Mouse (Mus musculus) induced T-regulatory cell, adult 2 months (primary cell): ENCODE results near the gene Dock2.
"Not testable (repeated sequence)": the region's sequence is repeated elsewhere in the genome, so short reads cannot be mapped to it uniquely, and the experiment has no call there.

ENCODE experiments used
- DNase-seq: peaks from one replicate; pipeline ENCODE4 v3.0.0-alpha.2; 2012; ENCODE audit warnings: low read depth

The Dock2 gene

GRCm38 (mm10) chr11:34783587-34784043, at the start of gene Dock2:
TSS of gene Dock2 (minus strand) at chr11:34783892.
- peak; percentile 88 for DNase-seq

DNA sequence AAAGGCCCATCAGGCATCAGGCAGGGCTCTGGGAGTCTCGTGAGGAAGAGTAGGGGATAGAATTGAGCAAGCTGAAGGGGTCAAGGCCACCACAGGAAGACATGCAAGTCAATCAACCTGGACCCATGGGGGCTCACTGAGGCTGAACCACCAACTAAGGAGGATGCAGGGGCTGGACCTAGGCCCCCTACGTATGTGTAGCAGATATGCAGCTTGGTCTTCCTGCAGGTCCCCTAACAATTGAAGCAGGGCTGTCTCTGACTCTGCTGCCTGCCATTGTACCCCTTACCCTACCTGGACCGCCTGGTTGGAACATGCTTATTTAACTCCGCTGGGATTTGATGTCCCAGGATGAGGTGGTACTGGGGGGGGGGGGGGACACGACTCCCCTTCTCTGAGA, 49.0 kb upstream of the Dock2 start:
- DNase-seq: no peak

DNA sequence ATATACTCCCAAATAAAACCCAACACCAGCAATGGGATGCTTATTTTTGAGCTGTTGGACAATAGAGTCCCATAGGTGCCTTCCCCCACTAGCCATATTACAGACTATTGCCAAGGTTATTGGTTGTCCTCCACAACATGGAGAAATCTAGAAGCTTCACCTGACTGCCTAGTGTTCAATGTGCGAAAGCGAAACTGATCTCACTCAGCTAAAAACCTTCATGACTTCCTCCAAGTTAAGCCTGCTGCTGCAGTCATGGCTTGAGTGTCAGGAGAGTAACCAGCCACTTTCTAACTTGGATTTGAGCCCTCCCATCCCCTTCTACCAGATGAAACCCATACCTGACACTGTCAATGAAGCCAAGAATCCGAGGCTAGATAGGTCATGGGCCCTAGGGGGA, 44.1 kb upstream of the Dock2 start:
- peak; percentile 28 for DNase-seq

GRCm38 (mm10) chr11:34826940-34827339, 43.2 kb upstream of the Dock2 start:
- no peak for DNase-seq

DNA sequence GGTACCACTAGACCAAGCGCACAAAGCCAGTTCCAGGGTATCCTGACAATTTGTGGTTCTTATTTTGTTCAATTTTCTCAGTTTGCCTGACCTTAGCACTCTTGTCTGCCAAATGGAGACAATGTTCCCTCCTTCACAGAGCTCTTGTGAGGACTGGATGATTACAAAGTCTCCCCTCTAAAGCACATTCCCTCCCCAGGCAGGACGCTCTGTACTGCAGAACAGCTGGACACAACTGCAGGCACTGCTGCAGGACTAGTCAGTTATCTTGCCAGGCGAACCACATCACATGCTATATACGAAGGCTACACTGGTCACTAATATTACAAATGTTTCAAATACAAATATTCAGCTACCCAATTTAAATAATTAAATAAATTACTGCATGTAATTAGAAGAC, 41.1 kb upstream of the Dock2 start:
- no peak for DNase-seq

DNA sequence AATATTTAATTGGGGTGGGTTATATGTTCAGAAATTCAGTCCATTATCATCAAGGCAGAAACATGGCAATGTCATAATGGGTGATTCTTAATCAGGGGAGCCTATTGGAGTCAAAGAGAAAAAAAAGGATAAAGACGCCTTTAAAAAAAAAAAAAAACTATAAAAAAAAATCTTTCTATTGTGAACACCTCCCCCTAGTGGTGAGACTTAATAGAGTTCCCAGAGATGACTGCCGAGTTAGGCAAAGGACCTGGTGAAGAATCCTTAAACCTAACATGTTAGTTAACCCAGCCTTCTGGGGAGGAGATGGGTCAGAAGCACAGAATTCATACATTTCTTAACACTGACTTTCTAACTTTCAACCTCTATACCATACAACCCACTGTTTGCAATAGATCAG, 31.1 kb upstream of the Dock2 start:
- DNase-seq: peak; percentile 83

DNA sequence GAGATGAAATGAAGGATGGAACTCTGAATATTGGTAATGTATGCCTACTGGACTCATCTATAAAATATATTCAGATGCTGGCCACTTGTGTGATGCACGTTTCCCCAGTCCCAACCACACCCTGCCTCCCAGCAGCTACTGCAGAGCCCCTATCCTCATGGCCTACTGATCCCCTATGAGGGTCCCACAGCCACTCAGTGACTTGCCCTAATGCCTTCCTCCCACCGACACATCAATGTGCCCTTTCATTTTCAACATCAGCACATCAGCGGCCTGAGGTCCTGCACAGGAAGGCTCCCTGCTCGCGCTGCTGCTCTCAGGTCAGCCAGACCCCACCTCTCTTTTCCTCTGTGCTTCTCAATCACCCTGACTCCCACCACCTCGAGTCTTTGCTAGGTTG, 30.6 kb upstream of the Dock2 start:
- DNase-seq: peak; percentile 25

- not testable (repeated sequence) for DNase-seq
These were observed 21.3 kb upstream of the Dock2 start for GRCm38 (mm10) chr11:34805026-34805425.

DNA sequence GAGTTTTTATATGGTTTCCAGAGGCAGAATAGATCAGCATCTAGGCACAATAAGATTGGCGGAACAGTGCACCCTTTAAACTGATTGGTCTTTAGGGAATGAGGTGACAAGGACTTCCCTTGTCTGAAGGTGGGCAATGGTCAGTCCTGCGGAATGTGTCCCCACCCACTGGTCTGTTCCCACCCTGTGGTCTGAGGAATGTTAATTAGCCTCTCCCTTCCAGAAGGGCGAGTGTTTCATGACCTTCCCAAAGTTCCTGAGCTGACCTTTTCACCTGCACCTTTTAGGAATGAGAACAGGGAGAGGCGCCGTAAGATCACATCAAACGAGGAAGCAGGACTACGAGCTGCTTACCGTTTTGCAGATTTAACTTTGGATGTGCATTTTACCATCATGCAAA, 14.4 kb upstream of the Dock2 start:
- not testable (repeated sequence) for DNase-seq

- DNase-seq: peak; percentile 85
These were observed 12.4 kb upstream of the Dock2 start for GRCm38 (mm10) chr11:34796097-34796496.

DNA sequence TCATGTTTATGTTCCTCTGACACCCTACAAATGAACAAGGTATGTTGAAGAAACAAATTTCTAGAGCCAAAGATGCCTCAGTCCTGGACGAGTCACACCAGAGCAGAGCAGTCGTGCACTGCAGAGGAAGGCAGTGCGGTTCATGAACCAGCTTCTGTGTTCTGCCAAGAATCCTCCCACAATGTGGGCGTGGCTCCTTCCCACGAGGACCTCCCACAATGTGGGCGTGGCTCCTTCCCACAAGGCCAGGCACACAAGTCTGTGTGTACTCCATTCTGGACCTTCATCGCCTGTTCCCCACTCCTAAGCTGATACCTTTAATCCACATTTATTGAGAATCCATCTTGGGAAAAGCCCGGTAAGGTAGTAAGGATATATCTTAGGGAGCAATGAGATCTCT, 8.2 kb upstream of the Dock2 start:
- DNase-seq: peak; percentile 38

DNA sequence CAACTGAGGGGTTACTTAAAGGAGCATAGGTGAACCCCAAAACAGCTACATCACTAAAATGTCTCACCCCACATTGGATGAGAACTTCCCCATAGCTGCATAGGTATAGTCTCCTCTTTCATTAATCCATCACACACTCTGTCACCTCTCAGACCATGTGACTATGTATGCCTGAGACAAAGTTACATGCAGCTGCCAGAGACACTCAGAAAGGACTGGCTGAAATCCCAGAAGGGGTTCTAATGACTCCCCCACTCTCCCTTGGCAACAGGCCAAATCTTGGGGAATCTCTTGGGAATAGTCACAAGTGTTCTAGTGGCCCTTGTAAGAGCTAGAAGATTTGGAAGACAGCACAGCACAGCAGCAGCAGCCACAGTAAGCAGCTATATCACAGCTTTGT, 1.2 kb upstream of the Dock2 start:
- DNase-seq: peak; percentile 40

DNA sequence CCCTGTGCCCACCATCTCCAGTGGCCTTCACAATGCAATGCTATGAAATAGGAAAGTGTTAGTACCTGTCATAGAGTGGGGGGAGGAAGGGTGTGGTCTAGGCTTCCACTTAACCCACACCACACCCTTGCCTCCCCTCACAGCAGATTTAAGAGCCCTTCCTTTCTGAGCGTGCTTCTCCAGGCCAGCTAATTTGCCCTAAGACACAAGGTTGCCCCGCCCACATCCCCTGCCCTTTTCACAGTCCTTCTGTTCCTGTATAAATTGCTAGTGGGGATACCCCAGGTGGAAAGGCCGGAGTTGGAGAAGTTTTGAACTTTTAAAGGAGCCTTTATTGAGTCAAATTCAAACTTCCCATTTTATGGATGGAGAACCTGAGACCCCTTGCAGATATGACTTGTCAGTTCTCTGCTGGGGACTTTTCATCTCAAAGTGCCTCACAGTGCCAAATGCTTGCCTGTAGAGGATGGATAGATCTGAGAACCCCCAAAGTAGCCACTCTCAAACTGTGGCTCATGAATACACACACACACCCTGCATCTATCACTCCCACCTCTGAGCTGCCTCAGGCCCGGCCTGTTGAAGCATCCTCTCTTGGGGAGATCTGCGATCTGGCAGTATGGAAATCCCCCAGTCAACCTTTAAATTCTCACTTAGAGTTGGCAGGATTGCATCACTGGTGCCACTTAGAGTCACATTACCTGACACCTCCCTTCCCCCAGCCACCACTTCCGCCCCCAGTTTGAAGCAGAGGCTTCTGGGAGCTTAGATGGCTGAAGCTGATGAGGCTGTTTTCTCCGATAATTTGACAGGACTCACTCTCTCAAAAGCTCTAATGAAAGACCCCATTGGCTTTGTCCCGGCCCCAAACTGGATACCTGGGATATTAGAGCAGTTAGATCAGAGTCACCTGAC, 919 bp downstream of the Dock2 start:
- DNase-seq: peak; percentile 97

GRCm38 (mm10) chr11:34780786-34781185, 2.9 kb downstream of the Dock2 start:
- DNase-seq: peak; percentile 53

DNA sequence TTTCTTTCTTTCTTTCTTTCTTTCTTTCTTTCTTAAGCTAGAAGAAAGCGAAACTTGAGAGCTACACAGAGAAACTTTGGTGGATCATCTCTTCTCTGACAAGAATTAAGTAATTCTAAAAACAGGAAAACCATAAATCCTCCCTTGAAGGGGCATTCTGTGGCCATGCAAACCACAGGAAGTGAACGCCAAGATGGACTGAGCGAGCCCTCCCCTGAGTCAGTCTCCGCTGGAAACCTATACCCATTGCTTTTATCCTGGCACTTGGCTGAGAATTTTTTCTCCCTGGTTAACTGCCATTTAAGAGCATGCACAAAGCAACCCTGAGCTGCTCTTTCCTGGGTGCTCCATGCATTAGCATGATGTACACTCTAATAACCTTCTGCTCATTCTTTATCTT, 3.7 kb downstream of the Dock2 start:
- DNase-seq: peak; percentile 57

DNA sequence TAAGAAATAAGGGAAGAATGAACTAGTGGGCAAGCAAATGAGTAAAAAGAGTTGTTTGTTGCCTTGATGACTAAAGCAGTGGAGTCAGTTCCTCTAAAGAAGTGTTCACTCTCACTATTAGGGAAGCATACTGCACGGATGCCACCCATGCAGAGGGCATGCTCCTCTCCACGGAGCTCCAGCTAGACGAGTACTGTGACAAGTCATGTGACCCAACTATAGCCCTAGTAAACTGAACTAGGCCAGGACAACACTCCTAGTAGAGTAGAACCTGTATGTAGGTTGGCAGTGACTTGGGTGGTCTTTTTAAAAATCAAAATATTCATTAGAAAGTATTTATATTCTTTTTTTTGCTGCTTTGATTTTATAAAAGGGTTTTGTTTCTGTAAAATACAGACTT, 5.3 kb downstream of the Dock2 start:
- peak; percentile 27 for DNase-seq

DNA sequence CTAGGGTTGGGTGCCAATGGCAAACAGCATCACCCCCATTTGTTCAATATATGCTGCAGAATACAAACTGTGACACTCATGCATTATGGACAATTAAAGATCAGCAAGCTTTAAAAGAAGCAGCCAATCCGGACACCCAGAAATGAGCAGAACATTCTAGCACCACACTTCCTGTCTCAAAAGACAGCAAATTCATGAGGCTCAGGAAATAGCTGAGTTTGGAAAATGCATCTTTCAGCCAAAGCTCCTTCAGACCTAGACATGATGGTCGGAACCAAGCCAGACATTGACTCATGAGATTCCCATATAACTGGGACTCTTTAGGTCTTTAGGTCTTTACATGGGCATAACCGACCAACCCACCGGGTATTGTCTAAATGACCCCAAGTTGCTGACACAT, 6.2 kb downstream of the Dock2 start:
- DNase-seq: peak; percentile 61

- DNase-seq: peak; percentile 35
These were observed 7.6 kb downstream of the Dock2 start for GRCm38 (mm10) chr11:34776054-34776453.

GRCm38 (mm10) chr11:34774636-34775035, 9.1 kb downstream of the Dock2 start:
- peak; percentile 72 for DNase-seq

DNA sequence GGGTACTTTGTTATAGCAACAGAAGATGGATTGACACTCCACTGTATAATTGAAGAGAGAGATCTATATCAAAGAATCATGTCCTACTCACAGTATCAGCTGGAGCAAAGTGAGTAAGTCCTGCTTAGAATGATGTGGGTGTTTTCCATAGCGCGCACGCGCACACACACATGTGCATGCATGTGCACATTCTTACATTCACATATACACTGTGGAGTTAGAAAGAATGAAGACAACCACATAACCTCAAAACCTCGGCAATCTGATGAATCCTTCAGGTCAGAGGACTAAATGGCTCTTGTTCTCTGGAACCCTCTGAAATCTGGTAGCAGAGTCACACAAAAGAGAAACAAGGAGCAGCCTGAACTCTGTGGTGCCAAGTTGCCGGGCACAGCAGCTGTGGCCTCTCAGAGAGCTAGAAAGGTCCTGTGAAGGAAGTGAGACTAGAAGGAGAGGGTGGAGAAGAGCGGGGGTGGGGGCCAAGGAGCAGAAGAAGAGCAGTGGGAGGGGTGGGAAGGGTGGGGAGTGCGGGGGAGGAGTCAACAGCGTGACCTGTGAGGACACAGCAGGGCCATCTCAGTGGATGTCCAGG, 10.3 kb downstream of the Dock2 start:
- peak; percentile 78 for DNase-seq

DNA sequence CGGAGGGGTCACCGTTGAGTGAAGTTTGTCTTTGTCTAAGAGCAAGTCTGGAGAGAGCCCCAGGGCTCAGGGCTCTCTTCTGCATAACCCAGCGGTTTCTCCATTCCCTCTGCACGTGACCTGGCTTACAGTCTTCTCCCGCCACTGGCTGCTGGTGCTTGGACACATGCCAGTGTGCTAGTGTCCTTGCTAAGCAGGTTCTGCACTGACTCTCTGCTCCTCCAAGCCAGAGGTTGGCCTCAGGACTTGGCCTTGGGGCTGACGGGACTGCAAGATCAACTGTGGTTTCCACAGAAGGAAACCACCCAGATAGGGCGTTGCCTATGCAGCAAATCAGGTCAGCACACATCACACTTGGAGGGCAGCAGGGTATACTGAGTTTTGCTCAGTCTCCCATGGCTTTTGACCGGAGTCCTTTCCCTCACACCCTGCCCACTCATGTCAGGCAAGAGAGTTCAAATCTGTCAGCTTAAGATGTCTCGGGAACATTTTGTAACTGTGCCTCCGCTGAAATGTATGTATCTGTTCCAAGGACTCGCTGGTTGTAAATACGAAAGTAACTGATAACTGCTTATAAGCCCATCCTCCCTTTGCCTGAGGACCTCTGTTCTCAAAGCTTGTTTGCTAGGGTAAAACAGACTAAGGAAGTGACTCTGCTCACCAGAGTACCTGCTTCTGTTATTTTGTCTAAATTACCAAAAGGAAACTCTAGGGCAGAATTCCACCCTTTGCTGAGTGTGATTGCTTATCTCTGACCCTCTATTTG, 12.3 kb downstream of the Dock2 start:
- DNase-seq: peak; percentile 91

DNA sequence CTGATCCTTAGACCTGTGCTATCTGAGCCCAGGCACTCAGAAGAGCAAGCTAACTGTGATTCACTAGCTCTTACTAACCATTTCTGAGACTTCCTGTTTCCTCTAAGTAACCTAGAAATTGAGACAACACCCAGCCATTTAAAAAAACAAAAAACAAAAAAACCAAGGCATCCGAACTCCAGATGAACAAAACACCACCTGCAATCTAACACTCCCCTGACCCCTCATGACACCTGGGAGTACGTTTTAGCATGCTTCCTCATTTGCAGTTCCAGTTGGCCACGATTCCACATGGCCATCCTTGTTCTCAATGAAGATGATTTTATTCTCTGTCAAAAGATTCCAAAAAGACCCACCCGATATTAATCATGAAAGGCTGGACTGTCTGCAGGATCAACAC, 13.0 kb downstream of the Dock2 start:
- peak; percentile 82 for DNase-seq

GRCm38 (mm10) chr11:34769946-34770345, 13.7 kb downstream of the Dock2 start:
- DNase-seq: peak; percentile 65
